Mouse (Mus musculus) left cerebral cortex, adult 2 months (tissue): Measurements from ENCODE around the gene Fgfr1op2. TPM values are rescaled to one million over a fixed set of nuclear protein-coding genes. Genes with fewer than 3 reads are reported as not detected.
A peak's percentile ranks its signal among the peaks of the same experiment; 100 is the strongest.

ENCODE experiments used
- DNase-seq, 2 experiments: peaks; one replicate each; pipeline ENCODE4 v3.0.0; 2021 to 2022; ENCODE audit warnings: low spot score in 2 of 2, mixed read lengths in 1 of 2; ENCODE audit errors: extremely low spot score in 1 of 2
- H3K27ac ChIP-seq: fragments of 200-600 bp; 2 replicates; pipeline ENCODE4 v1.8.1; 2022
- H3K4me3 ChIP-seq: fragments of 200-600 bp; 2 replicates; pipeline ENCODE4 v1.8.1; 2022
- CTCF ChIP-seq: fragments of 200-600 bp; IDR thresholded peaks from 2 replicates; pipeline ENCODE4 v1.8.1; 2022; ENCODE audit warnings: antibody characterized with exemption, mild to moderate bottlenecking, moderate library complexity
- intact Hi-C: fragments of 180-260 bp; cut with DNase I; formaldehyde crosslinking; loops from one replicate; pipeline ENCODE4 v1.15.1; 2025
- total RNA-seq, 2 experiments: library from RNA; stranded (reverse); gene quantifications; 2 replicates each; pipeline ENCODE4 v1.2.3; 2021

Gene Fgfr1op2
- total RNA-seq, 2 experiments from 2014 or later = 98.6 to 108 TPM

- no peak for TF ChIP-seq CTCF
- peak; percentile 20 to 47 for DNase-seq
- intact Hi-C loops = no loop called here
- peak overlapping the region; percentile 95 for H3K27ac ChIP-seq
- H3K4me3 ChIP-seq = peak overlapping the region; percentile 81
Measured at GRCm38 (mm10) chr6:146633629-146634014, 56.6 kb downstream of the Fgfr1op2 start.

GRCm38 (mm10) chr6:146634015-146634722 lies 57.2 kb downstream of the Fgfr1op2 start:
- DNase-seq = peak; percentile 75 to 79
- Histone ChIP-seq H3K27ac (peak overlapping the region; percentile 95), H3K4me3 (peak overlapping the region; percentile 81)
- TF ChIP-seq CTCF = no peak; the same call in 1 of the 2 replicates
- intact Hi-C loops = no loop called here

DNA sequence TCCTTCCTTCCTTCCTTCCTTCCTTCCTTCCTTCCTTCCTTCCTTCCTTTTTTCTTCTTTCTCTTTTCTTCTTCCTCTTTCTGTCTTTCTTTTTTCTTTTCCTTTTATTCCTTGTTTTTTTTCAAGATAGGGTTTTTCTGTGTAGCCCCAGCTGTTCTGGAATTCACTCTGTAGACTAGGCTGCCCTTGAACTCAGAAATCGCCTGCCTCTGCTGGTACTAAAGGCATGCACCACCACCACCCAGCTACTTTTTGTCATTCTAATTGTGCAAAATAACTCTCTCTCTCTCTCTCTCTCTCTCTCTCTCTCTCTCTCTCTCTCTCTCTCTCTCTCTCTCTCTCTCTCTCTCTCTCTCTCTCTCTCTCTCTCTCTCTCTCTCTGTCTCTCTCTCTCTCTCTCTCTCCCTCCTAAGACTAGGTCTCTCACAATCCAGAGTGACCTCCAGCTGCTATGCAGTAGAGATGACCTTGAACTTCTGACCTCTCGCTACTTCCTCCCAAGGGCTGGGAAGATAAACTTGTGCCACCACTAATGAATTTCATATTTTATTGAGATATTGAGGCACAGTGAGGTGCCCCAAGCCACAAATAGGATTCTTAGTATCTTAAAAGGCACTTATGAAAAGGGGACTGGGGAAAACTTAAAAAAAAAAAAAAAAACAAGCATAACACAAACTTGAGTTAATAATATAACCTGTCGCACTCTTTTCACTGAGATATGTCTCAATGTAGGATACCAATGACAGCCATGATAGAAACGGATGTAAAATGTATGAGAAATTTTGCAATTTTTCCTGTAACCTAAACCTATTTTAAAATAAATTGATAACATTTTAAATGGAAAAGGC lies 58.0 kb downstream of the Fgfr1op2 start:
- no peak for DNase-seq
- intact Hi-C loops = no loop called here
- Histone ChIP-seq H3K4me3 (no peak overlapping the region), H3K27ac (no peak overlapping the region)
- TF ChIP-seq CTCF = no peak

DNA sequence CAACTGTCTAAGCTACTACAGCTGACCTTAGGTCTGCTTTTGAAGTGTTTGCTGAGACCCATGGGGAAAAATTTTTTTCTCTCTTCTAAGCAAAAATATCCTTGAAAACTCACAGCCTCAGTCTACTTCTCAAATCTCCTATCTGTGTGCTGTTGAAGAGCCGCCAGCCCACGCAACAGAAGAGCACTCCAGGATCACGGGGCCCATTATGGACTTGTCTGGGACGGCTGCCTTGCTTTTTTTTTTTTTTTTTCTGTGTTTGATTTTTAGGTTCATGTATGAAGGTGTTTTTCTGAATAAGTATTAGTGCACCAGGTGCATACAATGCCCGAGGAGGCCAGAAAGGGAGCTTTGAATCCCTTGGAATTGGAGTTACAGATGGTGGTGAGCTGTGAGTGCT lies 59.5 kb downstream of the Fgfr1op2 start:
- no peak for DNase-seq
- no peak for TF ChIP-seq CTCF
- Histone ChIP-seq H3K27ac (no peak overlapping the region), H3K4me3 (no peak overlapping the region)
- intact Hi-C loops = no loop called here

DNA sequence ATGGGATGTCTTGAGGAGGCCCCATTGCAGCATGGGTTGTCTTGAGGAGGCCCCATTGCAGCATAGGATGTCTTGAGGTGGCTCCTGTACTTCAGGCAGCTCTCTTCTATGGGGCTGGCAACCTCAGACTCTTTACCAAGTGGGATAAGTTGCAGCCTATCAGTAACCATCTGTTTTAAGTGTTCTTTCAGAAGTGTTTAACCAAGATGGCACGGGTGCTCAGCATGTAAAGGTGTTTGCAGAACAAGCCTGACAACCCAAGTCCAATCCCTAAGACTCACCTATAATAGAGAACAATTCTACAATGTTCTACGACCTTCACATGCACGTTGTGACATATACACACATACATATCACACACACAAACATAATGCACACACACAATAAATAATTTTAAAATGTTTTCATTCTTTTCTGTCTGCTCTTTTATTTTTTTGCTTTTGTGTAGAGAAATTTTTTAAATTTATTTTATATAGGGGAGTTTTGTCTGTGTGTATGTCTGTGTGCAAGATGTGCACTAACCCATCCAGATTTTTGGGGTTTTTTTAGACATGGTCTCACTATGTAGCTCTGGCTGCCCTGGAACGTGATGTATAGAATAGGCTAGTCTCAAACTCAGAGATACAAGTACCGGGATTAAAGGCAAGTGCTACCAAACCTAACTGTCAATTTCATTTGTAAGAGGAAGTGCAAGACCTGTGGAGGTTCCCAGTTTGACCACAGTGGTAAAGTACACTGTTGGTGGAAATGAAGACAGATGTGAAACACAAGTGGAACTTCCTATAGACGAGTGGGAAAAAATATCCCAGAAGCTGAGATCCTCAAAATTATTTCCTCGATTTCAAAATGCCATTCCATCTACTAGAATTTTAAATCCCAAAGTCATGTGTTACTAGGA lies 63.3 kb downstream of the Fgfr1op2 start:
- intact Hi-C loops = loop anchor here (10.0 kb wide), 1 partner anchor 344 kb away; no protein-coding TSS in a partner anchor

GRCm38 (mm10) chr6:146640991-146641390 lies 64.0 kb downstream of the Fgfr1op2 start:
- Histone ChIP-seq H3K27ac (no peak overlapping the region), H3K4me3 (no peak overlapping the region)
- intact Hi-C loops = loop anchor here (10.0 kb wide), 1 partner anchor 344 kb away; no protein-coding TSS in a partner anchor
- DNase-seq = no peak
- TF ChIP-seq CTCF = no peak

More for the DNA sequence above, 63.3 kb downstream of the Fgfr1op2 start:
- H3K27ac ChIP-seq = no peak overlapping the region
- TF ChIP-seq CTCF = no peak
- H3K4me3 ChIP-seq = no peak overlapping the region
- DNase-seq = no peak

DNA sequence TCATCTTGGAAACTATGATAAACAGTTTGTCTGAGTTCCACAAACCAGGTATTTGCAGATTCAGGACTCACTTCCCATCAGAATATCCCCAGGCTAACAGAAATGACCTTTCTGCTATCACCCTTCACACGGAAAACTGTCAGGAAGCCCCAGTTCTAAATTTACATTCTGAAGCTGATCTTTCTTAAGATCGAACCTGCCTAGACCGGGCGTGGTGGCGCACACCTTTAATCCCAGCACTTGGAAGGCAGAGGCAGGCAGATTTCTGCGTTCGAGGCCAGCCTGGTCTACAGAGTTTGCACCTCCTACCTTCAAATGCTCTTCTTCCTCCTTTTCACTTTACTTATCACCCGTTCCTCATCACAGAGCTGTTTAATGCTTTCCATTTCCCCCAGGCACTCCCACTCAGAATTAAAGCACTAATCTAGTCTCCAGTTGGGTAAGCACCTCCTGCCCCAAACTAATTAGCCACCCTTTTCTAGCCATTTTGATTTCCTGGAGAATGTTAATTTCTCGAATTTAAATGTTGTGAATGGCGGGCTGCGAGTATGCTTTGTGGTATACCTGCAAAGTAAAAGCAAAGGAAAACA lies 64.7 kb downstream of the Fgfr1op2 start:
- TF ChIP-seq CTCF = no peak
- peak overlapping the region; percentile 63 for H3K4me3 ChIP-seq
- no peak for DNase-seq
- intact Hi-C loops = loop anchor here (2.0 to 10.0 kb wide), 2 partner anchors 65 to 343 kb away; partner anchors contain the start of genes Fgfr1op2 and Ints13
- H3K27ac ChIP-seq = peak overlapping the region; percentile 92

GRCm38 (mm10) chr6:146642276-146643183 lies 65.5 kb downstream of the Fgfr1op2 start, which contains the start of the genes Med21 and Tm7sf3:
Gene Med21 (plus strand): TSS chr6:146642547.
Gene Tm7sf3 (minus strand): TSS chr6:146642824.
- Histone ChIP-seq H3K27ac (peak within 1 kb of the TSS; percentile 92), H3K4me3 (peak within 1 kb of the TSS; percentile 63)
- peak; percentile 98 to 99 for DNase-seq
- peak; percentile 12; the same call in 1 of the 2 replicates for TF ChIP-seq CTCF
- intact Hi-C loops = loop anchor here (2.0 to 10.0 kb wide), 2 partner anchors 66 to 342 kb away; partner anchors contain the start of genes Fgfr1op2 and Ints13

GRCm38 (mm10) chr6:146643184-146643570 lies 66.2 kb downstream of the Fgfr1op2 start:
- Histone ChIP-seq H3K4me3 (peak overlapping the region; percentile 63), H3K27ac (peak overlapping the region; percentile 89; the same call in 1 of the 2 replicates)
- no peak for DNase-seq
- intact Hi-C loops = loop anchor here (2.0 to 10.0 kb wide), 2 partner anchors 66 to 342 kb away; partner anchors contain the start of genes Fgfr1op2 and Ints13
- TF ChIP-seq CTCF = no peak

Other genes with a start within 250 kb of the Fgfr1op2 start
- gene Itpr2, start 75.0 kb upstream of the Fgfr1op2 start, total RNA-seq = 10 to 100 TPM; 12.3 to 15.4 TPM
- gene Ints13, start 632 bp downstream of the Fgfr1op2 start, total RNA-seq = 10 to 100 TPM; 38.4 to 38.6 TPM
- gene Med21, start 65.3 kb downstream of the Fgfr1op2 start, total RNA-seq = 10 to 100 TPM; 44.1 to 44.8 TPM
- 10 to 100 TPM; 26.4 to 27.4 TPM for gene Tm7sf3, start 65.6 kb downstream of the Fgfr1op2 start, total RNA-seq
- 10 to 100 TPM; 25.7 to 26.3 TPM for gene Stk38l, start 147.8 kb downstream of the Fgfr1op2 start, total RNA-seq
- gene Arntl2, start 218.9 kb downstream of the Fgfr1op2 start, total RNA-seq = 10 to 100 TPM in 1 of 2 experiments, 1 to 10 TPM in 1; 8.2 to 10.2 TPM